Mouse (Mus musculus): ENCODE results near the gene Camk1g.

Gene Camk1g

GRCm38 (mm10) chr1:193373906-193374413 lies 3.9 kb upstream of the Camk1g start:
- no peak for DNase-seq (ENCODE audit: low spot score)

- DNase-seq (ENCODE audit: low spot score) = peak; percentile 35
Observed at GRCm38 (mm10) chr1:193369091-193369490, 1.0 kb downstream of the Camk1g start.

GRCm38 (mm10) chr1:193368055-193368454 lies 2.0 kb downstream of the Camk1g start:
- DNase-seq (ENCODE audit: low spot score) = peak; percentile 39

GRCm38 (mm10) chr1:193363801-193364231 lies 6.3 kb downstream of the Camk1g start:
- peak; percentile 68 for DNase-seq (ENCODE audit: low spot score)

- DNase-seq (ENCODE audit: low spot score) = no peak
Observed at GRCm38 (mm10) chr1:193362078-193362477, 8.0 kb downstream of the Camk1g start.

GRCm38 (mm10) chr1:193361181-193361580 lies 8.9 kb downstream of the Camk1g start:
- DNase-seq (ENCODE audit: low spot score) = peak; percentile 37

GRCm38 (mm10) chr1:193359199-193359598 lies 10.9 kb downstream of the Camk1g start:
- DNase-seq (ENCODE audit: low spot score) = no peak

- no peak for DNase-seq (ENCODE audit: low spot score)
Observed at GRCm38 (mm10) chr1:193351583-193351982, 18.5 kb downstream of the Camk1g start.

- DNase-seq (ENCODE audit: low spot score) = no peak
Observed at GRCm38 (mm10) chr1:193350546-193350801, 19.6 kb downstream of the Camk1g start.

- DNase-seq (ENCODE audit: low spot score) = no peak
Observed at GRCm38 (mm10) chr1:193349702-193350545, 20.2 kb downstream of the Camk1g start.

GRCm38 (mm10) chr1:193348261-193348962 lies 21.7 kb downstream of the Camk1g start:
- no peak for DNase-seq (ENCODE audit: low spot score)

- DNase-seq (ENCODE audit: low spot score) = no peak
Observed at GRCm38 (mm10) chr1:193346908-193347307, 23.2 kb downstream of the Camk1g start.

GRCm38 (mm10) chr1:193344976-193345375 lies 25.1 kb downstream of the Camk1g start:
- peak; percentile 36 for DNase-seq (ENCODE audit: low spot score)

GRCm38 (mm10) chr1:193343853-193344252 lies 26.2 kb downstream of the Camk1g start:
- DNase-seq (ENCODE audit: low spot score) = no peak

GRCm38 (mm10) chr1:193342198-193342946 lies 27.7 kb downstream of the Camk1g start:
- no peak for DNase-seq (ENCODE audit: low spot score)

- DNase-seq (ENCODE audit: low spot score) = no peak
Observed at GRCm38 (mm10) chr1:193338363-193338995, 31.6 kb downstream of the Camk1g start.

- DNase-seq (ENCODE audit: low spot score) = no peak
Observed at GRCm38 (mm10) chr1:193337787-193338310, 32.2 kb downstream of the Camk1g start.

GRCm38 (mm10) chr1:193337018-193337321 lies 33.1 kb downstream of the Camk1g start:
- no peak for DNase-seq (ENCODE audit: low spot score)

- DNase-seq (ENCODE audit: low spot score) = no peak
Observed at GRCm38 (mm10) chr1:193336122-193337017, 33.7 kb downstream of the Camk1g start.

GRCm38 (mm10) chr1:193334546-193334945 lies 35.6 kb downstream of the Camk1g start:
- no peak for DNase-seq (ENCODE audit: low spot score)

GRCm38 (mm10) chr1:193333776-193334175 lies 36.3 kb downstream of the Camk1g start:
- no peak for DNase-seq (ENCODE audit: low spot score)
